ENCODE assay signal across 32 mouse cellular contexts in genomic region chr9:44137846-44138245, GRCm38 (mm10). TPM values are rescaled to one million over a fixed set of nuclear protein-coding genes. Genes with fewer than 3 reads are reported as not detected.
"Had no signal": no experiment of that assay in that cellular context is flagged by ENCODE, and none has a peak within 500 bp of the region (broad histone marks: within the 10 kb centered on the region; RNA-seq: fewer than 3 reads in every experiment).

No protein-coding gene starts in this region.

- H3K4me2 ChIP-seq: heart, embryonic 11.5 days; hindbrain, embryonic 12.5 days; hindbrain, embryonic 14.5 days; intestine, embryonic 15.5 days; limb, embryonic 12.5 days; liver, embryonic 11.5 days; liver, embryonic 13.5 days had no signal

- H3K4me3 ChIP-seq: heart, adult 2 months; heart, embryonic 13.5 days; hindbrain, embryonic 10.5 days; hindbrain, embryonic 12.5 days; intestine, embryonic 15.5 days; layer of hippocampus, adult 2 months; left cerebral cortex, adult 2 months; limb, embryonic 10.5 days; limb, embryonic 12.5 days; liver, embryonic 13.5 days had no signal

- H3K27me3 ChIP-seq: heart, embryonic 13.5 days had no signal

- H3K9ac ChIP-seq: forebrain, postnatal 0 days; hindbrain, embryonic 12.5 days; hindbrain, embryonic 14.5 days; intestine, embryonic 15.5 days; limb, embryonic 12.5 days; liver, embryonic 13.5 days had no signal

- DNase-seq: forebrain, postnatal 0 days; gastrocnemius, postnatal 14 days; heart, adult 2 months; heart, postnatal 10 days; heart, postnatal 4 days; kidney, adult 2 months; kidney, adult 9 months; kidney, postnatal 14 days; kidney, postnatal 36 days; liver; liver, embryonic 13.5 days had no signal

- ATAC-seq: forebrain, postnatal 0 days; hindbrain, embryonic 16.5 days; inflammation-experienced regulatory T-cells, adult 6 months; intestine, embryonic 15.5 days; intestine, postnatal 0 days had no signal

- H3K9me3 ChIP-seq: heart, embryonic 13.5 days; hindbrain, embryonic 10.5 days; hindbrain, embryonic 12.5 days; intestine, embryonic 15.5 days; limb, embryonic 10.5 days; limb, embryonic 12.5 days; liver, embryonic 13.5 days had no signal

- H3K27ac ChIP-seq: heart, adult 2 months; heart, embryonic 13.5 days; hindbrain, embryonic 10.5 days; hindbrain, embryonic 12.5 days; hindbrain, embryonic 14.5 days; intestine, embryonic 15.5 days; kidney, postnatal 0 days; layer of hippocampus, adult 2 months; left cerebral cortex, adult 2 months; limb, embryonic 10.5 days; limb, embryonic 12.5 days; liver, embryonic 13.5 days had no signal

RNA-seq across cellular contexts. Expression of gene Gm49380, which starts 24.5 kb away (rescaled TPM):
- total RNA-seq: granulocyte monocyte progenitor cell, adult 5-6 weeks; heart, postnatal 4 days had no signal
- polyA plus RNA-seq: forebrain, postnatal 0 days; heart, adult 2 months; heart, embryonic 11.5 days; heart, embryonic 13.5 days; inflammation-experienced regulatory T-cells, adult 6 months; intestine, postnatal 0 days; kidney, adult 2 months; kidney, postnatal 0 days; liver, embryonic 11.5 days; liver, embryonic 13.5 days had no signal

RNA-seq across cellular contexts. Expression of gene C1qtnf5, which starts 30.8 kb away (rescaled TPM):
- total RNA-seq: granulocyte monocyte progenitor cell, adult 5-6 weeks had no signal
- polyA plus RNA-seq: inflammation-experienced regulatory T-cells, adult 6 months; limb, embryonic 10.5 days had no signal

RNA-seq across cellular contexts. Expression of gene Mfrp, which starts 36.3 kb away (rescaled TPM):
- total RNA-seq: gastrocnemius, adult 18-20 months; gastrocnemius, adult 8-10 months; gastrocnemius, postnatal 4 days; heart, postnatal 10 days; heart, postnatal 25 days; heart, postnatal 4 days had no signal
- polyA plus RNA-seq: heart, embryonic 13.5 days; heart, embryonic 16.5 days; inflammation-experienced regulatory T-cells, adult 6 months; liver, embryonic 13.5 days had no signal
